ENCODE assay signal across 13 mouse cellular contexts in the genomic region with DNA sequence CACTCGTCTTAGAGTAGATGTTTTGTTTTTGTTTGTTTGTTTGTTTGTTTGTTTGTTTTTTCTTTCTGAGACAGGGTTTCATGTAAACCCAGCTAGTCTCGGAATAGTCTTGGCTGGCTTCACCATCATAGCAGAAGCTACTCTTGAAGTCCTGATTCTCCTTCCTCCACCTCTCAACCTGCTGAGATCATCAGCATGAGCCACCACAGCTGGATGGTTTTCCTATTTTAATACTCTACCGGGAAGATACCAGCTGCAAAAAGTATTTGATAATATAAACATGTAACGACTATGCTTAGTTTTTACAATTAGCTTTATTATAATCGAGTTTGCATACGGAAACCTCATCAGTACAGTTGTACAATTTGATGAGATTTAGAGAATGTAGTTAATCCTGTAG. TPM values are rescaled to one million over a fixed set of nuclear protein-coding genes. Genes with fewer than 3 reads are reported as not detected.
A peak's percentile ranks its signal among the peaks of the same experiment; 100 is the strongest.
DNase-seq lines count a peak whose midpoint lies in the region; ATAC-seq and TF ChIP-seq lines count a peak whose summit lies in the region.
"Had no signal": no experiment of that assay in that cellular context is flagged by ENCODE, and none has a peak within 500 bp of the region (broad histone marks: within the 10 kb centered on the region; RNA-seq: fewer than 3 reads in every experiment).

No protein-coding gene starts in this region.

- H3K4me3 ChIP-seq in heart, embryonic 12.5 days, result no peak overlapping the region
- H3K4me3 ChIP-seq in kidney, embryonic 16.5 days (ENCODE audit: low read length), result no peak overlapping the region
- H3K4me3 ChIP-seq in stomach, embryonic 14.5 days (ENCODE audit: low read depth, low read length), result no peak overlapping the region
- H3K4me3 ChIP-seq in stomach, postnatal 0 days (ENCODE audit: low read depth, low read length), result no peak overlapping the region
- no peak overlapping the region for H3K4me3 ChIP-seq in macrophage (ENCODE audit: inconsistent target)

- no peak overlapping the region for H3K9ac ChIP-seq in heart, embryonic 12.5 days
- no peak overlapping the region for H3K9ac ChIP-seq in kidney, embryonic 16.5 days (replicated peaks; ENCODE audit: low read length)
- no peak overlapping the region for H3K9ac ChIP-seq in stomach, embryonic 14.5 days (replicated peaks; ENCODE audit: low read depth, low read length)
- no peak overlapping the region for H3K9ac ChIP-seq in stomach, postnatal 0 days (ENCODE audit: low read length)

- ATAC-seq in heart, embryonic 12.5 days (ENCODE audit: insufficient number of reproducible peaks, low FRiP score), result no peak
- no peak for ATAC-seq in kidney, embryonic 16.5 days (ENCODE audit: low FRiP score, low TSS enrichment)
- no peak for ATAC-seq in stomach, embryonic 14.5 days (ENCODE audit: insufficient number of reproducible peaks, insufficient read depth, low FRiP score, low read depth)
- no peak for ATAC-seq in stomach, postnatal 0 days (ENCODE audit: low FRiP score, low TSS enrichment)
- ATAC-seq: forebrain, embryonic 16.5 days had no signal

- H3K4me2 ChIP-seq in heart, embryonic 12.5 days, result no peak overlapping the region
- no peak overlapping the region for H3K4me2 ChIP-seq in kidney, embryonic 16.5 days (replicated peaks; ENCODE audit: low read depth, low read length)
- no peak overlapping the region for H3K4me2 ChIP-seq in stomach, embryonic 14.5 days (replicated peaks; ENCODE audit: low read depth, low read length)
- H3K4me2 ChIP-seq in stomach, postnatal 0 days (replicated peaks; ENCODE audit: low read depth), result no peak overlapping the region

- peaks cover 16% of the 10 kb centered on the region for H3K36me3 ChIP-seq in heart, embryonic 12.5 days
- peaks cover 16% of the 10 kb centered on the region; the same call in 1 of the 2 replicates for H3K36me3 ChIP-seq in kidney, embryonic 16.5 days (ENCODE audit: insufficient read depth, low read length)
- H3K36me3 ChIP-seq in stomach, embryonic 14.5 days (ENCODE audit: control insufficient read depth, insufficient read depth, low read length), result no peaks in the 10 kb centered on the region
- no peaks in the 10 kb centered on the region for H3K36me3 ChIP-seq in stomach, postnatal 0 days (ENCODE audit: control insufficient read depth, insufficient read depth, low read length)
- H3K36me3 ChIP-seq in macrophage (ENCODE audit: inconsistent target), result no peaks in the 10 kb centered on the region

- H3K4me1 ChIP-seq in heart, embryonic 12.5 days (replicated peaks), result peaks cover 42% of the 10 kb centered on the region
- peaks cover 40% of the 10 kb centered on the region for H3K4me1 ChIP-seq in kidney, embryonic 16.5 days (ENCODE audit: insufficient read depth, low read length)
- H3K4me1 ChIP-seq in stomach, embryonic 14.5 days (ENCODE audit: control insufficient read depth, insufficient read depth, low read length), result peaks cover 17% of the 10 kb centered on the region
- 0 out of 2 replicates have a peak, but pooled peaks cover 3% of the 10 kb centered on the region for H3K4me1 ChIP-seq in stomach, postnatal 0 days (replicated peaks; ENCODE audit: control insufficient read depth, insufficient read depth)

- no peaks in the 10 kb centered on the region for H3K27me3 ChIP-seq in heart, embryonic 12.5 days (replicated peaks)
- H3K27me3 ChIP-seq in kidney, embryonic 16.5 days (ENCODE audit: insufficient read depth, low read length), result no peaks in the 10 kb centered on the region
- H3K27me3 ChIP-seq in stomach, embryonic 14.5 days (ENCODE audit: control insufficient read depth, insufficient read depth, low read length), result no peaks in the 10 kb centered on the region
- no peaks in the 10 kb centered on the region for H3K27me3 ChIP-seq in stomach, postnatal 0 days (ENCODE audit: control insufficient read depth, insufficient read depth, low read length)

- WGBS in heart, embryonic 12.5 days, result 65% methylated on average over 6 of the region's 6 CpGs
- WGBS in kidney, embryonic 16.5 days, result 60% methylated on average over 6 of the region's 6 CpGs
- 44% methylated on average over 6 of the region's 6 CpGs for WGBS in stomach, embryonic 14.5 days
- WGBS in stomach, postnatal 0 days, result 48% methylated on average over 6 of the region's 6 CpGs
- WGBS in macrophage (ENCODE audit: missing documents), result 66% methylated on average over 6 of the region's 6 CpGs

- no peak for TF ChIP-seq EP300 in stomach, postnatal 0 days (optimal IDR thresholded peaks at IDR 0.05)

- no peak for DNase-seq in heart, postnatal 14 days
- no peak for DNase-seq in kidney, postnatal 4 days
- no peak for DNase-seq in stomach, postnatal 0 days (ENCODE audit: low spot score)
- no peak for DNase-seq in layer of hippocampus, adult 11-12 months (ENCODE audit: low spot score)
- DNase-seq: cerebellum, postnatal 36 days; kidney, postnatal 10 days; right cerebral cortex, postnatal 14 days had no signal

- no peaks in the 10 kb centered on the region for H3K9me3 ChIP-seq in heart, embryonic 12.5 days (replicated peaks)
- H3K9me3 ChIP-seq in kidney, embryonic 16.5 days (ENCODE audit: low read length), result no peaks in the 10 kb centered on the region
- no peaks in the 10 kb centered on the region for H3K9me3 ChIP-seq in stomach, embryonic 14.5 days (ENCODE audit: control insufficient read depth, low read depth, low read length)
- no peaks in the 10 kb centered on the region for H3K9me3 ChIP-seq in stomach, postnatal 0 days (ENCODE audit: control insufficient read depth, low read length)

- intact Hi-C loops in heart, postnatal 14 days (cut with DNase I), result no loop called here

- TF ChIP-seq CTCF in stomach, postnatal 0 days (IDR thresholded peaks at IDR 0.05; ENCODE audit: low read depth), result no peak

- no peaks in the 10 kb centered on the region for H3K79me2 ChIP-seq in macrophage (ENCODE audit: inconsistent target)

- H3K27ac ChIP-seq in heart, embryonic 12.5 days (ENCODE audit: poor library complexity, severe bottlenecking), result peak overlapping the region; percentile 60
- H3K27ac ChIP-seq in kidney, embryonic 16.5 days (ENCODE audit: low read length), result peak overlapping the region; percentile 83
- H3K27ac ChIP-seq in stomach, embryonic 14.5 days (ENCODE audit: low read length), result peak overlapping the region; percentile 2; the same call in 1 of the 2 replicates
- H3K27ac ChIP-seq in stomach, postnatal 0 days (replicated peaks), result no peak overlapping the region
- H3K27ac ChIP-seq in macrophage, result peak overlapping the region; percentile 80

RNA-seq across cellular contexts. Expression of a gene that starts 21.5 kb away (rescaled TPM):
- 15.9 and 18.2 TPM in 2 replicates for polyA plus RNA-seq in heart, embryonic 12.5 days (2016; fragmentation: Nextera tagmentation; extraction: Ambion mirVana)
- total RNA-seq in heart, postnatal 14 days (2021), result 10 to 100 TPM; 33.5 to 37.5 TPM
- polyA plus RNA-seq in kidney, embryonic 16.5 days (2015; fragmentation: Nextera tagmentation; extraction: Ambion mirVana), result 80.5 and 89.9 TPM in 2 replicates
- 9.7 and 11.1 TPM in 2 replicates for polyA plus RNA-seq in stomach, embryonic 14.5 days (2014; fragmentation: Nextera tagmentation; extraction: Ambion mirVana)
- 7.1 and 8.0 TPM in 2 replicates for polyA plus RNA-seq in stomach, postnatal 0 days (2015; fragmentation: Nextera tagmentation; extraction: Ambion mirVana)
- total RNA-seq in macrophage (2018; cell fraction: chromatin; rRNA removed), result 1 to 10 TPM in 19 of 26 experiments, under 1 TPM in 6, not detected in 1; 0.25 to 7.3 (median 2.2) TPM
- 1 to 10 TPM in 16 of 26 experiments, under 1 TPM in 10; 0.62 to 4.7 (median 1.5) TPM for total RNA-seq in macrophage (2018; cell fraction: cytosol; rRNA removed)
- total RNA-seq in macrophage (2018; cell fraction: nucleus; rRNA removed), result 1 to 10 TPM in 24 of 26 experiments, under 1 TPM in 2; 0.64 to 6.6 (median 3.5) TPM
- 0.52 to 3.2 TPM (median 0.86 TPM) in 3 replicates for polyA plus RNA-seq in macrophage (2018)
- total RNA-seq: granulocyte monocyte progenitor cell, adult 5-6 weeks had no signal
